Mouse (Mus musculus) 3134 (cell line): Measurements from ENCODE around the gene Cdk18.

Experiments used
- DNase-seq: peaks from one replicate; pipeline ENCODE4 v3.0.0-alpha.2; 2011; ENCODE audit warnings: low spot score; ENCODE audit not compliant: insufficient read length; ENCODE audit errors: extremely low read depth

Gene Cdk18

GRCm38 (mm10) chr1:132069436-132069835, 70.0 kb downstream of the Cdk18 start:
- DNase-seq, result no peak

- no peak for DNase-seq
These were observed 71.9 kb downstream of the Cdk18 start, which contains the start of gene Mfsd4a for GRCm38 (mm10) chr1:132067261-132068255. TSS of gene Mfsd4a (minus strand) at chr1:132068062.

- DNase-seq, result no peak
These were observed 73.9 kb downstream of the Cdk18 start for GRCm38 (mm10) chr1:132065475-132066172.

- no peak for DNase-seq
These were observed 74.5 kb downstream of the Cdk18 start for GRCm38 (mm10) chr1:132065001-132065400.

GRCm38 (mm10) chr1:132063096-132063495, 76.4 kb downstream of the Cdk18 start:
- no peak for DNase-seq
